ENCODE assay signal across 7 mouse cellular contexts in genomic region chr5:99927951-99928350, GRCm38 (mm10). TPM values are rescaled to one million over a fixed set of nuclear protein-coding genes. Genes with fewer than 3 reads are reported as not detected.
A peak's percentile ranks its signal among the peaks of the same experiment; 100 is the strongest.
DNase-seq lines count a peak whose midpoint lies in the region; TF ChIP-seq lines count a peak whose summit lies in the region.

No protein-coding gene starts in this region.

- intact Hi-C loops in left cerebral cortex, postnatal 4 days (cut with DNase I) = no loop called here
- intact Hi-C loops in left cerebral cortex, postnatal 10 days (cut with DNase I) = no loop called here
- intact Hi-C loops in heart, postnatal 14 days (cut with DNase I) = loop anchor here (5.0 kb wide), 3 partner anchors 49 to 394 kb away; partner anchors contain the start of genes 4930524J08Rik and Hnrnpd

- DNase-seq in left cerebral cortex, postnatal 4 days = peak; percentile 23
- no peak for DNase-seq in left cerebral cortex, postnatal 10 days (ENCODE audit: extremely low spot score in 1 of 2, low spot score in 2 of 2)
- peak; percentile 79 for DNase-seq in NIH3T3 (ENCODE audit: low read depth)
- DNase-seq in brain, embryonic 14.5 days (ENCODE audit: low read depth) = peak; percentile 42
- DNase-seq in heart, postnatal 14 days = peak; percentile 29 to 64
- DNase-seq in lung, postnatal 36 days = peak; percentile 82
- peak; percentile 60 for DNase-seq in thymus, postnatal 25 days

- no peak for TF ChIP-seq POLR2A in brain, embryonic 14.5 days (IDR thresholded peaks at IDR 0.05; ENCODE audit: borderline replicate concordance, extremely low read depth, insufficient read depth, insufficient read length, poor library complexity, severe bottlenecking)

- TF ChIP-seq CTCF in brain, embryonic 14.5 days (IDR thresholded peaks at IDR 0.05; ENCODE audit: borderline replicate concordance, extremely low read depth, insufficient read depth, insufficient read length) = peak; percentile 52; the same call in 1 of the 2 replicates

RNA-seq across cellular contexts. Expression of gene Vamp9, which starts 21.9 kb away (rescaled TPM):
- total RNA-seq in left cerebral cortex, postnatal 4 days (2021) = not detected
- under 1 TPM in 1 of 2 experiments, not detected in 1; 0.51 TPM for total RNA-seq in left cerebral cortex, postnatal 10 days (2021)
- polyA plus RNA-seq in brain, embryonic 14.5 days (2012; rRNA removed) = 0.24 and 0.27 TPM in 2 replicates
- not detected for total RNA-seq in heart, postnatal 14 days (2021)

RNA-seq across cellular contexts. Expression of gene Hnrnpd, which starts 50.8 kb away (rescaled TPM):
- 100 to 1,000 TPM; 366 to 370 TPM for total RNA-seq in left cerebral cortex, postnatal 4 days (2021)
- 100 to 1,000 TPM; 229 to 243 TPM for total RNA-seq in left cerebral cortex, postnatal 10 days (2021)
- 244 and 283 TPM in 2 replicates for polyA plus RNA-seq in brain, embryonic 14.5 days (2012; rRNA removed)
- total RNA-seq in heart, postnatal 14 days (2021) = 100 to 1,000 TPM in 1 of 2 experiments, 10 to 100 TPM in 1; 93.8 to 101 TPM

RNA-seq across cellular contexts. Expression of gene 4930524J08Rik, which starts 50.9 kb away (rescaled TPM):
- total RNA-seq in left cerebral cortex, postnatal 4 days (2021) = 1 to 10 TPM; 3.0 to 4.3 TPM
- 1 to 10 TPM; 1.7 to 2.9 TPM for total RNA-seq in left cerebral cortex, postnatal 10 days (2021)
- polyA plus RNA-seq in brain, embryonic 14.5 days (2012; rRNA removed) = 3.4 and 4.9 TPM in 2 replicates
- total RNA-seq in heart, postnatal 14 days (2021) = 1 to 10 TPM in 1 of 2 experiments, under 1 TPM in 1; 0.50 to 1.5 TPM

Comparison
In these comparisons a context has a peak if more than half of its experiments do, and no peak if none do; other contexts are left out.
1. DNase-seq: peak in left cerebral cortex, postnatal 4 days (single experiment), NIH3T3 (single experiment), brain, embryonic 14.5 days (single experiment), heart, postnatal 14 days (2 of 2), lung, postnatal 36 days (single experiment) and thymus, postnatal 25 days (single experiment); none in left cerebral cortex, postnatal 10 days (0 of 2).